Mouse (Mus musculus): ENCODE results near the gene Tmem63a.

DNA sequence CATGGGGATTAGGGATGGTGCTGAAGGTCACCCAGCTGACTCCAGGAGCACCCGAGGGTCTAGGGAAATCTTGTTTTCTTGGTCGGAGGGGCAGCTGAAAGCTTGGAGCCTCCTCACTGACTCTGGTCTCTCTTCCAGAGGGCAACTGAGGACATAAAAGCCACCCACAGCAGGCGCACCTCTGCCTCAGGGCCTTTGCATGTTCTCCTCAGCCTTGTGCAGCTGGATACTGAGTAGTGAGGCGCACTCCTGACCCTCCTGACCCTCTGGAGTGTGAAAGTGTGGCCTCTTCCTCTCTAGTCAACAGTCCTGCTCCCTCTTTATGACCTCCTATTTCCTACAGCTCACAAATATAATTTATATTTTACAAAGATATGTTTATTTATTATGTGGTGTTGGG is 73.9 kb downstream of the Tmem63a start:
- TF ChIP-seq CTCF (IDR thresholded peaks at IDR 0.05; ENCODE audit: extremely low read depth, insufficient read depth, insufficient read length, insufficient replicate concordance) (no peak), POLR2A (IDR thresholded peaks at IDR 0.05; ENCODE audit: low read depth, low read length) (no peak)
